Mouse (Mus musculus): ENCODE measurements around the gene Psme4. TPM values are rescaled to one million over a fixed set of nuclear protein-coding genes. Genes with fewer than 3 reads are reported as not detected.

Psme4 gene
- 54.8 TPM for total RNA-seq (2023)

DNA sequence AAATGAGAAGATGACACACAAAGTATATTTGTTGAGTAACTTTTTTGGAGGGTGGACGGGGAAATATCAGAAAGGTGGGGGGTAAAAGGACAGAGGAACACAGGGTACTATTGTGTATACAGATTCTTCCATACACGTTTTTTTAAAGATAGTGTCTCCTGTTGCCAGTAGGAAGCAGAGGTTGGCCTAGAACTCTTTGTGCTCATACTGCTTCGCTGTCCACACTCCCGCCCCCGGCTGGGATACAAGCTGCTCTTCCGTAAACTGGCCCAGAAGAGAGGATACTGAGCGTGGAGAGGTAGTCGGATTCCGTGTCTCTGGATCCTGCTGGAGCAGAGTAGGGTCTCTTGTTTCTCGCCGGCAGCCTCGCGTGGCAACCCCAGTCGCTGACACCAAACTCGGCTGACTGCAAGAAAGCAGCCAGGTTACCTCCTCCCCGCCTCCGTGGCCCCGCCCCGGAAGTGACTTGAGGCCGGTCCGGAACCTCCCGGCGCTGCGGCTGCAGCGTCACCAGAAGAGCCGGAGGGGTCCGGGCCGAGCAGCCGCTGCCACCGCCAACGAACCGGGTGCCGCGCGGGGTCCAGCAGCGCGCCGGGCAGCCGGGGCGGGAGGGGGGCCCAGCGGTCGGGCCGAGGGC lies at the start of gene Psme4:
Gene Psme4 (plus strand): TSS at position 460 of the 637 bp plus-strand sequence.

DNA sequence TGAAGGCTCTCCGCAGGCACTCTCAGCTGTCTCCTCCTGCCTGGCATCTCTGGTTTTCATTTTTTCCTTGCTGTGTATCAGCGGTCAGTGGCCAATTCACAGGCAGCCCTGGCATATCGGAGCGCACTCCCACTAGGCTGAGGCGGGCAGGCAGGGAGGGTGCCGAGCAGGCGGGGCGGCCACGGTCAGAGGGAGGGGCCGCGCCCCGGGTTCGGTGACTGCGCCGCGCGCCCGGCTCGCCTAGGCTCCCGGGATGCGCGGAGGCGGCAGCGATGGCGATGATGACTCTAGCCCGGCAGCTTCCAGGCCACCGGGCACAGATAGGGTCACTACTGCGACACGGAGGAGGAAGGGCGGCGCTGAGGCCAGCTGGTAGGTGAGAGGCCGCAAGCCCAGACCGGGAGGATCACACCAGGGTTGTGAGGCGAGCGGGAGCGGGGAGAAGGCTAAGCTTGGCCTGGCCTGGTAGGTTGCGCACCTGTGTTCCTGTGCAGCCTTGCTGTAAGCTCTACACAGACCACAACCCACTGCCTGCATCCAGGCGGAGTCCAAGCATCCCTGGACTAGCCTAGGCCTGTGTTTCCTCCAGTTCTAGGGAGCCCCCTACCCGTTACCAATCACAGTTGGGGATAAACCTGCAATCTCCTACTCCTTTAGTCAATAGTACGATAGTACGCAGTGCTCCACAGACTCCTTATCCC lies 113.8 kb downstream of the Psme4 start, which contains the start of the genes Gpr75 and Asb3:
Gene Gpr75 (plus strand): TSS at position 188 of the 701 bp plus-strand sequence.
Gene Asb3 (plus strand): TSS at position 246 of the 701 bp plus-strand sequence.

Other genes starting within 250 kb of the Psme4 start
- gene Acyp2, start 122.1 kb upstream of the Psme4 start, total RNA-seq (2023): 1.5 TPM
- not detected for gene Gpr75, start 113.6 kb downstream of the Psme4 start, total RNA-seq (2023)
- gene Asb3, start 113.7 kb downstream of the Psme4 start, total RNA-seq (2023): 16.3 TPM
- 25.0 TPM for gene Erlec1, start 182.6 kb downstream of the Psme4 start, total RNA-seq (2023)
- 0.52 TPM for gene Chac2, start 214.6 kb downstream of the Psme4 start, total RNA-seq (2023)